Mouse (Mus musculus) erythroblast, embryonic 14.5 days (primary cell): ENCODE results near the gene Psip1.

Experiments
- GATA1 ChIP-seq: IDR thresholded peaks from 2 replicates; pipeline ENCODE4 v1.6.1; 2012; ENCODE audit warnings: low read length, inconsistent platforms, mixed read lengths
- TAL1 ChIP-seq: IDR thresholded peaks from 3 replicates; pipeline ENCODE4 v1.6.1; 2012; ENCODE audit warnings: low read length, inconsistent platforms, mixed read lengths

GRCm38 (mm10) chr4:83432901-83433300, 53.4 kb downstream of the Psip1 start:
- no peak for TF ChIP-seq TAL1
- TF ChIP-seq GATA1, result no peak
